Mouse (Mus musculus): ENCODE measurements around the gene Gm17079. TPM values are rescaled to one million over a fixed set of nuclear protein-coding genes. Genes with fewer than 3 reads are reported as not detected.
"Not testable (repeated sequence)": the region's sequence is repeated elsewhere in the genome, so short reads cannot be mapped to it uniquely, and the experiment has no call there.

The Gm17079 gene
- polyA plus RNA-seq (2015; fragmentation: Nextera tagmentation; extraction: Ambion mirVana): not detected in 2 replicates

DNA sequence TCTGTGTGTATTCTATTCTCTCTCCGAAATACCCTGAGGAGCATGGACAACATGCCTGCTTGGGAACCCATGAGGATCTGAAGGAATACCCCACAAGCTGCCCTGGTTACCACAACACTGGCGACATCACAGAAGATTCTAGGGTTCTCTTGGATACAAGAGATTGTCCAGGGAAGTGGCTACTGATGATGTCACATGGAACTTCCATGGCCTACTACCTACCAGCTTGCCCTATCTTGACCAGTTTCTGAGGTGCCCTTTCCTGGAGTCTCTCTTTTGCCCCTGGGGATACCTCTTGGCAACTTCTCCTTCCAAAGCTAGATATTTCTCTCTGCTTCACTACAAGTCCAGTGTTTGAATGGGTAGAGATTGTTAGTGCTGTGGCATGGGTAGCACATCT is at the start of gene Gm17079:
Gene Gm17079, minus strand, starts transcription at position 101 of the 400 bp plus-strand sequence.
- not testable (repeated sequence) for H3K9me3 ChIP-seq; H3K27me3 ChIP-seq (replicated peaks); H3K4me2 ChIP-seq; H3K4me1 ChIP-seq; H3K27ac ChIP-seq; H3K4me3 ChIP-seq (replicated peaks); H3K36me3 ChIP-seq; ATAC-seq (ENCODE audit: insufficient read depth, low FRiP score, low read depth); H3K9ac ChIP-seq
- WGBS: 93% methylated on average over 2 of the region's 2 CpGs

DNA sequence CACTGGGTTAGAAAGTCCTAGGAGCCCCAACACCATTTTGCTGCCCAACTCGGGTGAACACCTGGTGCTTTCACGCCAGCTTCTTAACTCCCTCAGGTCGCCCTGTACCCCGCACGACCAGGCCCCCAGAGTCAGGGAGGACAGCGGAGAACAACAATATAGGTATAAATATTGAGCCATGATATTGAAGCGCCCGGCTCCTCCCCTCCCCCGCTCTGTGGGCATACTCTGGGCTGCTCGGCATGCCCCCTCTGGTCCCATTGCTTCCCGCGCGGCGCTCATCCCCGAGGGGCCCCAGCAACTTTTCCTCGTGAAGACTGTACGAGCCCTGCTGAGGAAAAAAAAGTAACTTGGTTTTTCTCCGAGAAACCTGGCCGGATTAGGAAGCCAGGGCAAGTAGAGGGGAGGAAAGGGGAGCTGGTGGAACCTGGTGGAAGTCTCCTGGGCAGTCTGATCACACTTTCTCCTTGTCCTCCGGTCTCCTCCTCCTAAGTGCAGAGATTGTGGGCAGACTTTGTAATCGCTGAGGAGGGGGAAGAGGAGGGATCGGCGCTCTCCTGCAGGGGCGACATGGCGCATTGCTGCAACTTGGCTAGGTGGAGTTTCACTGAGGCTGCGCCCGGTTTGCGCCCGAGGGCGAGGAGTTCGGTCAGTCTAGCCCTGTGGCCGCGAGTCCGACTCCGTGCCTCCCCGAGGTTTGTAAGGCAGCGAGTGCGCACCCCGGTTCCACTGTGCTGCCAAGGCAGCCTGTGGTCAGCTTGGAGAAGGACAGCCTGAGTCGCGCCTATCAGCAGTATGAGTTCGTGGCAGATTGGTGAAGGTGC is 45.3 kb upstream of the Gm17079 start:
- under 1% methylated on average over 42 of the region's 42 CpGs for WGBS
- Histone ChIP-seq H3K27ac (no peak overlapping the region), H3K27me3 (replicated peaks) (peaks cover 42% of the 10 kb centered on the region), H3K36me3 (no peaks in the 10 kb centered on the region), H3K4me3 (replicated peaks) (peak overlapping the region; percentile 40), H3K9me3 (no peaks in the 10 kb centered on the region), H3K4me2 (peak overlapping the region; percentile 83), H3K9ac (0 out of 2 replicates have a peak overlapping the region, but pooled peaks have one; percentile 9), H3K4me1 (peaks cover 9% of the 10 kb centered on the region; the same call in 1 of the 2 replicates)
- ATAC-seq (ENCODE audit: insufficient read depth, low FRiP score, low read depth): no peak

DNA sequence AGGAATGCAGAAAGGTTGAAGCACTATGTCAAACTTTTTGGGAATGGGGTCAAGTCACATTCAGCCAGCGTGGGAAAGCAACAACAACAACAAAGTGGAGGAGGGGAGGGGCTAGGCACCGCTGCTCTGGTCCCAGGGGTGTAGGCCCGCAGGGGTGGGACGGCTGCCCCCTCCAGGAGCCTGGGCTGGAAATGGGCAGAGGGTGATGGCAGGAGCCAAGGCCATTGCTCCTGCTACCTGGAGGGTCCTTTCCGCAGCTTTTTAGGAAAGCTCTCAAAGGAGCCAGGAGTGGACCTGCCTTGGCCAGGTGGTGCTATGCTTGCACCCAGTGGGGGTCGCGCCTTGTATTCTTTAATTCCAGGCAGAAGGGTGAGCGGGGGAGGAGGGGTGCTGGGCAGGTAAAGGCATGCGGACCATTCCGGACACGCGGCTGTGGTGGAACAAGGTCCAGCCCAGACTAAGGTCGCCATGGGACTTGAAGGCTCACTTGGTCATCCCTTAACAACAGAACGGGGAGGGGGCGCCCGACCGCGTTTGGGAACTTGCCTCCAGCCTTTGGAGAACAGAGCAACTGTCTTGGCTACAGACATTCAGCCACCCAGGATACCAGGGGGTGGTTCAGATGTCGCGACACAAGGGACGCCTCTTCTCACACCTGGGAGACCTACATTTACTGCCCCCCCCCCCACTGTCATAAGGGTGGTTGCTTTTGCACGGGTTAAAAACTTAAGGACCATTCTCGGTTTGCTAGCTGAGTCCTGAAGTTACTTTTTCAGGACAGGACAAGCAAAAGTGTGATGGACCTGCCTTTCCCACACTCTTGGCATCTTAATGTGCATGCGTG is 44.1 kb upstream of the Gm17079 start:
- Histone ChIP-seq H3K9ac (no peak overlapping the region), H3K36me3 (no peaks in the 10 kb centered on the region), H3K4me3 (replicated peaks) (peak overlapping the region; percentile 17; the same call in 1 of the 2 replicates), H3K4me2 (peak overlapping the region; percentile 83), H3K27ac (no peak overlapping the region), H3K9me3 (no peaks in the 10 kb centered on the region), H3K4me1 (peaks cover 9% of the 10 kb centered on the region; the same call in 1 of the 2 replicates), H3K27me3 (replicated peaks) (peaks cover 42% of the 10 kb centered on the region)
- under 1% methylated on average over 24 of the region's 24 CpGs for WGBS
- no peak; the same call in 1 of the 2 replicates for ATAC-seq (ENCODE audit: insufficient read depth, low FRiP score, low read depth)

DNA sequence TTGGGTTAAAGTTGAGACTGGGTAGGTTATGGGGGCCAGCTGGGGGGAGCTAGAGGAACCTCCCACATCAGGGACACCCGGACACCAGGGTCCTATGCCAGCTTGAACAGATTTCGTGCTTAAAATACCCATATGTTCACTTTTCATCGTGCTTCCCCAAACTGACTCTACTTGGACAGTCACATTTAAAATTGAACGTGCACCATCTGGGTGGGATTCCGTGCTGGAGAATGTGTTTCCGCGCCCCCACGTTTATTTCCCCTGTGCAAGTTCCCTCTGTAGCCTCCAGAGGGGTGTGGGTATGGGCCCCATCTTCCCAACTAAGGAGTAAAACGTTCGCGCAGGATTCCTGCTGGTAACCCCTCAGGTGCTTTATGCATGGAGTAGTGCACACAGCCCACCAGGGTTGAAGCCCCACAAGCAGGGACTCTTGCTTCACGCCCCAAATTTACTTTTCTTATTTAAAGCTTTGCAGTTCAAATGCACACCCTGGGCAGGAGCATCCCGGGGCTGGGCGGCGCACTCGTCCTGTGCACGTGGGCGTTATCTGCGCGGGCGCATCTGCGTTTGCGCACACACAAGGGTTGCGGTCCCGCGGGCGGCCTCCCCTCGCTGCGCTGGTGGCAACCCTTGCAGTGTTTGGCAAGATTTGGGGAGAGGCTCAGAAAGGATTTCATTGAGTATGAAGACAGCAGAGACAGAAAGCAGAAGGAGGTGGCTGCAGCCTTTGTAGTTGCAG is 43.3 kb upstream of the Gm17079 start:
- WGBS: 4% methylated on average over 29 of the region's 29 CpGs
- Histone ChIP-seq H3K27ac (no peak overlapping the region), H3K9me3 (no peaks in the 10 kb centered on the region), H3K9ac (no peak overlapping the region), H3K4me3 (replicated peaks) (peak overlapping the region; percentile 17; the same call in 1 of the 2 replicates), H3K36me3 (no peaks in the 10 kb centered on the region), H3K27me3 (replicated peaks) (peaks cover 42% of the 10 kb centered on the region), H3K4me1 (peaks cover 9% of the 10 kb centered on the region; the same call in 1 of the 2 replicates), H3K4me2 (peak overlapping the region; percentile 38)
- ATAC-seq (ENCODE audit: insufficient read depth, low FRiP score, low read depth): no peak

DNA sequence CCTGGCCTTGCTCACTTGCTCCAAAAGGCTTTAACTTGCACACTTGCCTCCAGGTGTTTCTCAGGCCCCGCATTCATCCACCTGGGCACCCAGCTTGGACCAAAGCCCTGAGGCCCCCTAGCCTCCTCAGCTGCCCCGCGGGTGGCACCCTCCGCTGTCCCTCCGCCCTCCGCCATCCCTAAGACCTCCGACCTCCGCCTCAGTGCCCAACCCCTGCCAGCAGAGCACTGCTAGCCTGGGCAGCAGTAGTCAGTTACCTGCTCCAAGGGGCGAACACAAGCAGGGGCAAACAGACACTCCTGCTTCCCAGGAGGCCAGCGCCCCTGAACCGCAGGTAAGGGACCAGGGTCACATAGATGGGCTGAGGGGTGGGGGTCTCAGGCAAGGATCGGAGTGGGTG is 42.7 kb upstream of the Gm17079 start:
- Histone ChIP-seq H3K9ac (no peak overlapping the region), H3K27ac (no peak overlapping the region), H3K4me1 (peaks cover 9% of the 10 kb centered on the region; the same call in 1 of the 2 replicates), H3K36me3 (no peaks in the 10 kb centered on the region), H3K27me3 (replicated peaks) (peaks cover 42% of the 10 kb centered on the region), H3K9me3 (no peaks in the 10 kb centered on the region), H3K4me3 (replicated peaks) (no peak overlapping the region), H3K4me2 (no peak overlapping the region)
- WGBS: 27% methylated on average over 12 of the region's 12 CpGs
- no peak for ATAC-seq (ENCODE audit: insufficient read depth, low FRiP score, low read depth)

DNA sequence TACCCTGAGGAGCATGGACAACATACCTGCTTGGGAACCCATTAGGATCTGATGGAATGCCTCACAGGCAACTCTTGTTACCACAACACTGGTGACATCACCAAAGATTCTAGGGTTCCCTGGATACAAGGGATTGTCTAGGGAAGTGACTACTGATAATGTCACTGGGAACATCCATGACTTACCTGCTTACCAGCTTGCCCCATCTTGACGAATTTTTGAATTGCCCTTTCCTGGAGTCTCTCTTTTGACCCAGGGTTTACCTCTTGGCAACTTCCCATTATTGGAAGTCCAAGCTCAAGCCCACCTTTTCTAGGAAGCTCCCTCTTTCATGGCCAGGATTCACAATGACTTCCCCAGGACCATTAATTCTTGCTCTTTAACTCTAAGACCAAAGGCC is 21.8 kb upstream of the Gm17079 start, which contains the start of gene Gm5800:
Gene Gm5800, minus strand, starts transcription at position 101 of the 400 bp plus-strand sequence.
- WGBS: 57% methylated on average over 1 of the region's 1 CpGs
- Histone ChIP-seq H3K9me3 (no peaks in the 10 kb centered on the region), H3K4me1 (no peaks in the 10 kb centered on the region), H3K27ac (no peak within 1 kb of the TSS), H3K4me3 (replicated peaks) (no peak within 1 kb of the TSS), H3K36me3 (no peaks in the 10 kb centered on the region), H3K27me3 (replicated peaks) (no peaks in the 10 kb centered on the region), H3K9ac (no peak within 1 kb of the TSS), H3K4me2 (no peak within 1 kb of the TSS)
- ATAC-seq (ENCODE audit: insufficient read depth, low FRiP score, low read depth): no peak

DNA sequence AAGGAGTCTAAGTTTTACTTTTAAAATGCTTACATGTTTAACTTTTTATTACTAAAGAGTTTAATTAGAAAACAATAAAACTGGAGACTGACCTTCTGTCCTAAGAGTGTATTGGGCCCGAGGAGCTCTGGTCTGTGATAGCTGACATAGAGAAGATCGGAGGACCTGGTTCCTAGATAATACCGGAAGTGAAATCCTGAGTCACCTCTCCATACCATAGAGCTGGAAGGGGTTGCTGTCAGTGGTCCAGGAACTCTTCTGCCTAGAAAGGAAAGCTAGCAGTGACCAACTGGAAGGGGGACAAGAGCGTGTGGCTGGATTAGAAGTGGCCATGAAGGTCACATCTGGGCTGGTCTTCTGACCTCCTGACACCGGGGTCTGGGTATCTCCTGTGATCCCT is 18.0 kb downstream of the Gm17079 start:
- H3K4me2 ChIP-seq: no peak overlapping the region
- WGBS: 90% methylated on average over 5 of the region's 5 CpGs

More for the DNA sequence above, 18.0 kb downstream of the Gm17079 start:
- H3K4me3 ChIP-seq (replicated peaks): no peak overlapping the region
- H3K9ac ChIP-seq: no peak overlapping the region
- H3K27me3 ChIP-seq (replicated peaks): no peaks in the 10 kb centered on the region
- ATAC-seq (ENCODE audit: insufficient read depth, low FRiP score, low read depth): no peak
- H3K36me3 ChIP-seq: no peaks in the 10 kb centered on the region
- H3K9me3 ChIP-seq: no peaks in the 10 kb centered on the region
- H3K4me1 ChIP-seq: no peaks in the 10 kb centered on the region
- no peak overlapping the region for H3K27ac ChIP-seq

Other genes with a start within 250 kb of the Gm17079 start
- gene Vmn2r89, start 243.6 kb downstream of the Gm17079 start, polyA plus RNA-seq (2015; fragmentation: Nextera tagmentation; extraction: Ambion mirVana): not detected in 2 replicates
- not detected in 2 replicates for gene Gm5622, start 142.7 kb downstream of the Gm17079 start, polyA plus RNA-seq (2015; fragmentation: Nextera tagmentation; extraction: Ambion mirVana)
- gene Gm17175, start 121.4 kb downstream of the Gm17079 start, polyA plus RNA-seq (2015; fragmentation: Nextera tagmentation; extraction: Ambion mirVana): not detected in 2 replicates
- not detected in 2 replicates for gene Gm17174, start 103.3 kb downstream of the Gm17079 start, polyA plus RNA-seq (2015; fragmentation: Nextera tagmentation; extraction: Ambion mirVana)
- gene Gm17078, start 84.2 kb downstream of the Gm17079 start, polyA plus RNA-seq (2015; fragmentation: Nextera tagmentation; extraction: Ambion mirVana): not detected in 2 replicates
- gene Gm4181, start 59.8 kb downstream of the Gm17079 start, polyA plus RNA-seq (2015; fragmentation: Nextera tagmentation; extraction: Ambion mirVana): not detected in 2 replicates
- gene Gm5800, start 21.7 kb upstream of the Gm17079 start, polyA plus RNA-seq (2015; fragmentation: Nextera tagmentation; extraction: Ambion mirVana): not detected in 2 replicates
- gene Ang4, start 78.1 kb upstream of the Gm17079 start, polyA plus RNA-seq (2015; fragmentation: Nextera tagmentation; extraction: Ambion mirVana): 0.85 and 1.0 TPM in 2 replicates
- not detected in 2 replicates for gene AY358078, start 104.6 kb upstream of the Gm17079 start, polyA plus RNA-seq (2015; fragmentation: Nextera tagmentation; extraction: Ambion mirVana)
- 0.19 and 0.39 TPM in 2 replicates for gene Ear6, start 158.2 kb upstream of the Gm17079 start, polyA plus RNA-seq (2015; fragmentation: Nextera tagmentation; extraction: Ambion mirVana)
- gene Mettl17, start 189.4 kb upstream of the Gm17079 start, polyA plus RNA-seq (2015; fragmentation: Nextera tagmentation; extraction: Ambion mirVana): 50.7 and 57.7 TPM in 2 replicates
- gene Slc39a2, start 197.4 kb upstream of the Gm17079 start, polyA plus RNA-seq (2015; fragmentation: Nextera tagmentation; extraction: Ambion mirVana): 0.73 and 0.98 TPM in 2 replicates
- gene Ndrg2, start 218.7 kb upstream of the Gm17079 start, polyA plus RNA-seq (2015; fragmentation: Nextera tagmentation; extraction: Ambion mirVana): 73.7 and 81.7 TPM in 2 replicates
- not detected in 2 replicates for gene Tppp2, start 223.0 kb upstream of the Gm17079 start, polyA plus RNA-seq (2015; fragmentation: Nextera tagmentation; extraction: Ambion mirVana)
- gene Rnase13, start 227.3 kb upstream of the Gm17079 start, polyA plus RNA-seq (2015; fragmentation: Nextera tagmentation; extraction: Ambion mirVana): not detected in 2 replicates